Mouse (Mus musculus): ENCODE data around the gene Nr4a1. TPM values are rescaled to one million over a fixed set of nuclear protein-coding genes. Genes with fewer than 3 reads are reported as not detected.

Nr4a1 gene
- polyA plus RNA-seq, 1 experiment from 2014 or later: 12.4 TPM

DNA sequence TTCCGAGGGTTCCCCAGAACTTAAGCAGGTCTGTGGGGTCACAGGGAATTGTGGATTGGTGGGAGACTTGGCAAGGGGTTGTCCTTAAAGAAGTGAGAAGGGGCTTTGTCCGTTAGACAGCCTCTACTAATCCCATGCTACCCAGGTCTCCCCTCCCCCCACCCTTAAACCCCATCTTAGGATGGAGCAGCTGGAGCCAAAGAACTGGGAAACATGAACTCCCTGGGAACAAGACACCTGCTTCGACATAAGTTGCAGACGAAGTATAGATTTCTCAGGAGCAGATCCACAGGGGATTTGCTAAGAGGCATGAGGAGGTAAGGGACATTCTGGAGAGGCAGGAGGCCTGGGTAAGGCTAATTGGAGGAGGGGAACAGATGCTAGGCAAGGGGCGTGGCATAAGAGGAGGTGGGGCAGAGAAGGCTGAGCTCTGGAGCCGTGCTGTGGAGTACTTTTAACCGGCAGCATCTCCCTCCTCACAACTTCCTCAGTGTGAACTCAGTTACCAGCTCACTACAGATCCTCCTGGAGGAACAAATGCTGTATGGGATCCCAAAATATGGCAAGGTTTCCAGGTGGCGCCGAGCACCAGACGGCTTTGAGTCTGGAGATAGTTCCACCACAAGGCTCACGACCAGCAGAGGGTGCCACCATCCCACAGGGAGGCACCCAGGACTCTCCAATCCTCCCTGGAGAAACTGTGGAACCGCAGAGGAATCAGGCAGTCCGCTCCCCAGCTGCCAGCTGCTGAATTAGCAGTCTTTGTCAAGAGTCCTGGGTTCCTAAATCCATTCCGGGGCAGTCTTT, 32.6 kb upstream of the Nr4a1 start:
- Histone ChIP-seq H3K4me3 (ENCODE audit: low read depth, low read length) (peak overlapping the region; percentile 25), H3K27me3 (replicated peaks; ENCODE audit: control insufficient read depth, insufficient read depth, low read length) (no peaks in the 10 kb centered on the region), H3K9ac (ENCODE audit: low read depth, low read length) (peak overlapping the region; percentile 49), H3K4me1 (ENCODE audit: control insufficient read depth, insufficient read depth, low read length) (peaks cover 27% of the 10 kb centered on the region), H3K9me3 (ENCODE audit: control insufficient read depth, low read length) (no peaks in the 10 kb centered on the region), H3K27ac (replicated peaks; ENCODE audit: low read depth, low read length) (peak overlapping the region; percentile 81), H3K4me2 (ENCODE audit: low read depth, low read length) (peak overlapping the region; percentile 50), H3K36me3 (ENCODE audit: control insufficient read depth, insufficient read depth, low read length) (no peaks in the 10 kb centered on the region)
- ATAC-seq (ENCODE audit: low read depth): peak; percentile 77
- 1% methylated on average over 14 of the region's 14 CpGs for WGBS
- DNase-seq (ENCODE audit: low spot score): peak; percentile 92

DNA sequence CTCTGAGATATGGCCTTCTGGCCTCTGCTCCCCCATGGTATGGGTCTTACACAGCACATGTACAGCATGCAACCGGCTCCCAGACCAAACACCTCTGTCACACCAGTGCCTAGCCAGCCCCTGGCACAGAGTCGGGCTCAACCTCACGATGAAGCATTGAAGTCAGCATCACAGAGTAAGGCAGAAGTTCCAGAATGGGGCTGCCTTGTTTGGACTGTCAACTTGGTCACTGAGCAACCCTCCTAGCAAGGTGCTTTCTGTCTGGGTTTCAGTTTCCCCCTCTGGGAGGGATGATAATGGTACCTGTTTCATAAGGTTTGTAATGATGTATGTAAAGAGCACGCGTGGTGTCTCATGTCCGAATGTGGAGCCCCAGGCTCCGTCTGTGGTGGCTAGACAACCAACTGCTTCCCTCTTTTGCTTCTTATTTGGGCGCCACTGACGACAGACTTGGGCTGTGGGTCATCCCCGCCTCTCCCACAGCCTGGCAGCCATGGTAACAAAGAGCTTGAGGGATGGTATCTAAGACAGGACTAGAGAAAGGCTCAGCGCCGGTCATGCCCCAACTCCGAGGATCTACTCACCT, 31.1 kb upstream of the Nr4a1 start:
- Histone ChIP-seq H3K27ac (replicated peaks; ENCODE audit: low read depth, low read length) (no peak overlapping the region), H3K36me3 (ENCODE audit: control insufficient read depth, insufficient read depth, low read length) (0 out of 2 replicates have a peak, but pooled peaks cover 2% of the 10 kb centered on the region), H3K4me3 (ENCODE audit: low read depth, low read length) (peak overlapping the region; percentile 90; the same call in 1 of the 2 replicates), H3K4me1 (ENCODE audit: control insufficient read depth, insufficient read depth, low read length) (peaks cover 40% of the 10 kb centered on the region), H3K9me3 (ENCODE audit: control insufficient read depth, low read length) (no peaks in the 10 kb centered on the region), H3K4me2 (ENCODE audit: low read depth, low read length) (peak overlapping the region; percentile 78), H3K27me3 (replicated peaks; ENCODE audit: control insufficient read depth, insufficient read depth, low read length) (no peaks in the 10 kb centered on the region), H3K9ac (ENCODE audit: low read depth, low read length) (0 out of 2 replicates have a peak overlapping the region, but pooled peaks have one; percentile 84)
- ATAC-seq (ENCODE audit: low read depth): no peak
- DNase-seq (ENCODE audit: low spot score): no peak
- 48% methylated on average over 13 of the region's 13 CpGs for WGBS

DNA sequence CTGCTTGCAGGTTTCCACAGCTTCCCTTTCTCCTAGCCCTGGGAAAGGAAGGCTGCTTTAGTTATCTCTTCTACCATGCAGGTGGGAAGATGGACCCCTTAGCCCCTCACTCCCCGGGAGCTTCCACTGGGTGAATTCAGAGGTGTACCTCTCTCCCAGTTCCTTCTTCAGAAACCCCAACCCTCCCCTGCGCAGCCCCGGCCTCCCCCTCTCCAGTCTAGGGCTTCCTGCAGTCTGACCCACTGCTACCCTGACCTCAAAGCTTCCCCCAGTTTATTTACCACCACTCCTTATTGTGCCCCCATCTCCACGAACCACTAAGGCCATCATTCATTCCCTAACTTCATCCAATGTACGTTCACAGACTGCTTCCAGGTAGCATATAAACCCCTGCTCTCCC, 30.5 kb upstream of the Nr4a1 start:
- H3K27me3 ChIP-seq (replicated peaks; ENCODE audit: control insufficient read depth, insufficient read depth, low read length): no peaks in the 10 kb centered on the region
- no peak for DNase-seq (ENCODE audit: low spot score)
- H3K4me1 ChIP-seq (ENCODE audit: control insufficient read depth, insufficient read depth, low read length): peaks cover 46% of the 10 kb centered on the region
- 17% methylated on average over 5 of the region's 5 CpGs for WGBS
- H3K27ac ChIP-seq (replicated peaks; ENCODE audit: low read depth, low read length): no peak overlapping the region
- H3K4me2 ChIP-seq (ENCODE audit: low read depth, low read length): peak overlapping the region; percentile 78
- H3K9me3 ChIP-seq (ENCODE audit: control insufficient read depth, low read length): no peaks in the 10 kb centered on the region
- H3K9ac ChIP-seq (ENCODE audit: low read depth, low read length): peak overlapping the region; percentile 84
- peak overlapping the region; percentile 90 for H3K4me3 ChIP-seq (ENCODE audit: low read depth, low read length)
- no peak for ATAC-seq (ENCODE audit: low read depth)
- H3K36me3 ChIP-seq (ENCODE audit: control insufficient read depth, insufficient read depth, low read length): peaks cover 3% of the 10 kb centered on the region; the same call in 1 of the 2 replicates

DNA sequence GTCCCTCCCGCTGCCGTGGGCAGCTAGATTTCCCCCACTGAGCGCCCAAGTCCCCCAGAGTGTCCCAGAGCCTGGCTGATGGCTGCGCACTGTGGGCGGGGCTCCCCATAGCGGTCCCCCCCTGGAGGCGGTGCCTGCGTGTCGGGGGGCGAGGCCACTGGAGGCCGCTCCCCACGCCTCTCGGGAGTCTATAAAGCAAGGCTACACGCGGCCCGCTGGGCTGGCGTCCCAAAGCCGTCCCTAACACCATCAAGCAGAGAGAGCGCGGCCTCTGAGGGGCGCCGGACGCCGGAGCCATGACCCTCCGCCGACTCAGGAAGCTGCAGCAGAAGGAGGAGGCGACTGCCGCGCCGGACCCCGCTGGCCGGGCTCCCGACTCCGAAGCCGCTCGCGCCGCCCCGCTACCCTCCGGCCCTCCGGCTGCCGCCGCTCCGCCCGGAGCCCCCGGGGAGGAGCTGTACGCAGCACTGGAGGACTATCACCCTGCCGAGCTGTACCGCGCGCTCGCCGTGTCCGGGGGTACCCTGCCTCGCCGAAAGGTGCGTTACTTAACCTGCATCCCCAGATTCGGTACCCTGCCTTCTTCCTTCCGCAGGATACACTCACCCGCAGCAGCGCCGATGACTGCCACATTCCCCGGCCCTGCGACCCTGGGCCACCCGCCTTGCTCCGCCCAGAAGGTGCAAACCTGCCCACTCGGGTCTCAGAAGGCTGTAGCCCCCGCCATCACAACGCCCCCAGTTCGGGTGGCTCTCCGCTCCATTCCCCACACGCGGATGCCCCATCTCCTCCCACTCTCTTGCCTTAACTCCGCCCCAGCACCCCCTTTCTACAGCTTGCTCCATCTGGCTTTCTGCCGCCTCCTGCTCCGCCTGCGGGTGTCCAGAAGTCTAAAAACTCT, 29.8 kb upstream of the Nr4a1 start, which contains the start of gene Grasp:
Gene Grasp (plus strand): TSS at position 183 of the 901 bp plus-strand sequence.
- peak; percentile 76 for ATAC-seq (ENCODE audit: low read depth)
- Histone ChIP-seq H3K27me3 (replicated peaks; ENCODE audit: control insufficient read depth, insufficient read depth, low read length) (no peaks in the 10 kb centered on the region), H3K4me1 (ENCODE audit: control insufficient read depth, insufficient read depth, low read length) (peaks cover 50% of the 10 kb centered on the region), H3K36me3 (ENCODE audit: control insufficient read depth, insufficient read depth, low read length) (peaks cover 10% of the 10 kb centered on the region), H3K9me3 (ENCODE audit: control insufficient read depth, low read length) (no peaks in the 10 kb centered on the region), H3K4me3 (ENCODE audit: low read depth, low read length) (peak within 1 kb of the TSS; percentile 90), H3K4me2 (ENCODE audit: low read depth, low read length) (peak within 1 kb of the TSS; percentile 78), H3K9ac (ENCODE audit: low read depth, low read length) (peak within 1 kb of the TSS; percentile 84), H3K27ac (replicated peaks; ENCODE audit: low read depth, low read length) (peak within 1 kb of the TSS; percentile 82)
- peak; percentile 95 for DNase-seq (ENCODE audit: low spot score)
- under 1% methylated on average over 42 of the region's 77 CpGs for WGBS

DNA sequence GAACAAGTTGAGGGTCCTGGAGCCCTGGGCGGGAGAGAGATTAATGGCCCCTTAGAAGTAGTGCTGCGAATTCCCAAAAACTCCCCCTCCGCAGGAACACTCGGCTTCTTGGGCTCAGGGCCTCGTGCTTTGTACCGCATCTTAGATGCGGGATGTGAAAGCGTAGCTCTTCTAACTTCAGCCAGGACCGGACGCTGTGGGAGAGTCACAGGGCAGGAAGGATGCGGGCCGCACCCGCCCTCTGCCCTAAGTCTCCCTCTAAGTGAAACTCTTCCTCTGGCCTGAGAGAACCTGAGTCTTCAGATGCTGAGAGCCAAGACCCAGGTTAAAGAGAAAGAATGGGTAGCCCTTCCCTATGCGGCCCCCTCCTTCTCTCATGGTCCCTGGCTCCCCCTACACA, 29.1 kb upstream of the Nr4a1 start:
- H3K9me3 ChIP-seq (ENCODE audit: control insufficient read depth, low read length): no peaks in the 10 kb centered on the region
- no peak for DNase-seq (ENCODE audit: low spot score)
- WGBS: 2% methylated on average over 14 of the region's 14 CpGs
- H3K4me1 ChIP-seq (ENCODE audit: control insufficient read depth, insufficient read depth, low read length): peaks cover 50% of the 10 kb centered on the region
- peak overlapping the region; percentile 84 for H3K9ac ChIP-seq (ENCODE audit: low read depth, low read length)
- H3K4me3 ChIP-seq (ENCODE audit: low read depth, low read length): peak overlapping the region; percentile 90
- no peaks in the 10 kb centered on the region for H3K27me3 ChIP-seq (replicated peaks; ENCODE audit: control insufficient read depth, insufficient read depth, low read length)
- peaks cover 17% of the 10 kb centered on the region for H3K36me3 ChIP-seq (ENCODE audit: control insufficient read depth, insufficient read depth, low read length)
- peak overlapping the region; percentile 82 for H3K27ac ChIP-seq (replicated peaks; ENCODE audit: low read depth, low read length)
- H3K4me2 ChIP-seq (ENCODE audit: low read depth, low read length): peak overlapping the region; percentile 78
- ATAC-seq (ENCODE audit: low read depth): no peak

DNA sequence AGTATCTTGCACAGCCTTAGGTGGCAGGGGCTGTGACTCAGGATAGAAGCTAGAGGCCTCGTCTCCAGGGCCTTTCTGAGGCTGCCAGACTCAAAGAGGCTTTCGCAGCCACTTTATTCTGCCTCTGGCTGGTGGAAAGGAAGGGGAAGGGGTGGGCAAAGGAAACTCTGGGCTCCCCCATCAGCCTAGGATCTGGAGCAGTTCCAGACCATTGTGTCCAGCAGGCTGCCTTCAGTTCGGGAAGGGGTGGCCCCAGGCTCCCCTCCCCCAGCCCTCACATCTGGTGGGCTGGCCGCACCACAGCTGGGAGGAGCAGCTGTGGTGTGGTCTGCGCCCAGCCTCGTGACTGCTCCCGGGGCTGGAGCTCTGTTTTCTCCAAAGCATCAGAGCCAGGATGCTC, 26.1 kb upstream of the Nr4a1 start:
- no peaks in the 10 kb centered on the region for H3K27me3 ChIP-seq (replicated peaks; ENCODE audit: control insufficient read depth, insufficient read depth, low read length)
- H3K4me2 ChIP-seq (ENCODE audit: low read depth, low read length): peak overlapping the region; percentile 39
- ATAC-seq (ENCODE audit: low read depth) (peak; percentile 64), DNase-seq (ENCODE audit: low spot score) (peak; percentile 91)
- no peaks in the 10 kb centered on the region for H3K9me3 ChIP-seq (ENCODE audit: control insufficient read depth, low read length)
- 16% methylated on average over 4 of the region's 7 CpGs for WGBS
- peak overlapping the region; percentile 50 for H3K9ac ChIP-seq (ENCODE audit: low read depth, low read length)
- H3K27ac ChIP-seq (replicated peaks; ENCODE audit: low read depth, low read length): peak overlapping the region; percentile 86
- peaks cover 35% of the 10 kb centered on the region for H3K4me1 ChIP-seq (ENCODE audit: control insufficient read depth, insufficient read depth, low read length)
- H3K4me3 ChIP-seq (ENCODE audit: low read depth, low read length): peak overlapping the region; percentile 10; the same call in 1 of the 2 replicates
- H3K36me3 ChIP-seq (ENCODE audit: control insufficient read depth, insufficient read depth, low read length): peaks cover 43% of the 10 kb centered on the region

DNA sequence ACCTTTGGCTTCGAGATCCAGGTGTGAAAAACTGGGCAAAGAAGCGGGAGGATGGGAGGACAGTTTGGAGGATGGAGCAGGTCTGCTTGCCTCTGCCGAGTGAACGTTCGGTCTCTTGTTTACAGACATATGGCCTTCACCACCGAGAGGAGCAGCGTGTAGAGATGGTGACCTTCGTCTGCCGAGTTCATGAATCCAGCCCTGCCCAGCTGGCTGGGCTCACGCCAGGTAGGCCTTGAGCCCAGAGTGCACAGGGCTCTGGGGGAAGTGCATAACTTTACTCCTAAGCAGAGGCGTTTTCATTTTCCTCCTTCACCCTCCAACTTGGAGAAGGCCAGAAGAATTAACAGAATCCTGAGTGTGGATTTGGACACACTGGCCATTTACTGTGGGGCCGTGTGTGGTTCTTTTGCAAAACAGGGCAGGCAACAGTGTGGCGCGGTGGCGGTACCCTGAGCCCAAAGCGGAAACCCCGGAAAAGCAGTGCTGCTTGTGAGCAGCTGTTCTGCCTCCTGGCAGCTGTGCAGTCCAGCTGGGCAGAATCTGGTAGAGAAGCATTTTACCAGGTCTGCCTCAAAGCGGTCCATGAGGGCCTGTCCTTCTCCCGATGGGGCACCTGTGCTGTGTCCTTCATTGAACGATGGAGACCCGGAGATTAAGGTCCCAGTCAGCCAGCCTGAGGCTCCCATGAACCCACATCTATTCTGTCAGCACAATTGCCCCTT, 25.0 kb upstream of the Nr4a1 start:
- Histone ChIP-seq H3K27me3 (replicated peaks; ENCODE audit: control insufficient read depth, insufficient read depth, low read length) (no peaks in the 10 kb centered on the region), H3K27ac (replicated peaks; ENCODE audit: low read depth, low read length) (peak overlapping the region; percentile 86), H3K9me3 (ENCODE audit: control insufficient read depth, low read length) (no peaks in the 10 kb centered on the region), H3K36me3 (ENCODE audit: control insufficient read depth, insufficient read depth, low read length) (peaks cover 43% of the 10 kb centered on the region), H3K4me2 (ENCODE audit: low read depth, low read length) (no peak overlapping the region), H3K4me1 (ENCODE audit: control insufficient read depth, insufficient read depth, low read length) (peaks cover 27% of the 10 kb centered on the region), H3K4me3 (ENCODE audit: low read depth, low read length) (no peak overlapping the region), H3K9ac (ENCODE audit: low read depth, low read length) (peak overlapping the region; percentile 50; the same call in 1 of the 2 replicates)
- DNase-seq (ENCODE audit: low spot score) (peak; percentile 55), ATAC-seq (ENCODE audit: low read depth) (no peak)
- 81% methylated on average over 20 of the region's 21 CpGs for WGBS

All from embryonic facial prominence, embryonic 14.5 days (tissue).